Mouse (Mus musculus) kidney, adult 2 months (tissue): ENCODE data around the gene Uox.

ENCODE experiments used
- CTCF ChIP-seq: fragments of 200-500 bp; conservative IDR thresholded peaks from 2 replicates; pipeline ENCODE4 v1.5.1; 2011; ENCODE audit warnings: low read depth, mild to moderate bottlenecking, control low read depth, low read length, moderate library complexity, mixed read lengths; ENCODE audit not compliant: insufficient read depth, insufficient read length
- POLR2A ChIP-seq: fragments of 200-500 bp; IDR thresholded peaks from one replicate; pipeline ENCODE4 v1.6.1; 2011; ENCODE audit warnings: low read depth, low read length, control low read depth

DNA sequence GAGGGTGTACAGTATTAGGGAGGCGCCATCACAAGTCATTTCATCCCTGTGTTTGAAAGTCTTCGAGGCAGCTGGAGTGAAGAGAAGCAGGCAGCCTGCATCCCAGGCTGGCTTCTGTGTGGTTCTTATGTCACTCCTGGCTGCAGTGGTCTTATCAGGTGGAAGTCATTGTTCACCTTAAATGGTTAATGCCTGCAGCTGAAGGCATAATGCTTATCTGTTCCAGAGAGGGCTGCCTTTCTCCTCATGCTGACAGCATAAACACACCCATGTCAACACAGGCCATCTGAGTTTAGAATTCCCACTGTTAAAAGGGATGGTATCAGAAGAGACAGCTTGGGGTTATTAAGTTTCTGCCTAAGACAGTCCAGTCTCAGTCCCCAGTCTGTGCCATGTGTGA lies 31.0 kb downstream of the Uox start:
- TF ChIP-seq CTCF = no peak
- TF ChIP-seq POLR2A = no peak
